Mouse (Mus musculus) 3T3-L1 (cell line): ENCODE data around the gene Por.

Source experiments
- DNase-seq: peaks from one replicate; pipeline ENCODE4 v3.0.0-alpha.2; 2015; ENCODE audit warnings: low read depth, low spot score

The Por gene

DNA sequence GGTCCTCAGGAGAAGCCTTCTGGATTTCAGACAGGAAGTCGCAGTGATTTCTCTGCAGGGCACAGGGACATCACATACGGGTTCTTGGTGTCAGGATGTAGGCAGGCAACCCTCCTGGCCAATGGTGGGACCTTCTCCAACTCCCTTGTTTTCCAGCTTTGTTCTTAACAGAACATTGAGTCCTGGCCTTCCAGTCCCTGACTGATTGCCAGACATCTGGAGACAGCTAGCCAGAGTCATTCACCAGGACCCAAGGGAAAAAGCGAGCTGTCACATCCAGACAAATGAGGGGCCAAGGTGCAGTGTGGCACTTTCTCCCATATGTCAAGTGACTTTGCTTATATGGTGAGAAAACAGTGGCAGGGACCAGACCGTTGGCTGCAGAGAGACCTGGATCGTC, 13.8 kb upstream of the Por start:
- DNase-seq: no peak

- DNase-seq: no peak
These were observed 12.7 kb upstream of the Por start for GRCm38 (mm10) chr5:135657128-135657527.

- DNase-seq: no peak
These were observed 12.0 kb upstream of the Por start for GRCm38 (mm10) chr5:135657703-135658373.

GRCm38 (mm10) chr5:135659956-135660355, 9.9 kb upstream of the Por start:
- no peak for DNase-seq

DNA sequence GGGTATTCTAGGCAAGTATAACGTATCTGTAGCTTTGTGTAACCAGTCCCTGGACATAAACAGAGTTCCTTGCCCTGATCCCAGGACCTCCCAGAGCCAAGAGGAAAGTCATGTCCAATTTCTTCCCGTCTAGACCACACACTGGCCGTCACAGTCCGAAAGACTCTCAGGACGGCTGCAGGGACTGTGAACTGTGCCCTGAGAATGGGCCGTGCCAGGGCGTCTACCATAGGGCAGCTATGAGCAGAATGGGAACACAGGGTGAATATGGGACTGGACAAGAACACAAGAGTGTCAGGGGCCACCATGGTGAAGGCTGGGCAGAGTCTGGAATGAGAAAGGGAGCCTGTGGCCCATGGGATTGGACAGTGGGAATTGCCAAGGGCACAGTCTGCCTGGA, 9.3 kb upstream of the Por start:
- no peak for DNase-seq

- DNase-seq: no peak
These were observed 2.9 kb upstream of the Por start for GRCm38 (mm10) chr5:135666890-135667289.

DNA sequence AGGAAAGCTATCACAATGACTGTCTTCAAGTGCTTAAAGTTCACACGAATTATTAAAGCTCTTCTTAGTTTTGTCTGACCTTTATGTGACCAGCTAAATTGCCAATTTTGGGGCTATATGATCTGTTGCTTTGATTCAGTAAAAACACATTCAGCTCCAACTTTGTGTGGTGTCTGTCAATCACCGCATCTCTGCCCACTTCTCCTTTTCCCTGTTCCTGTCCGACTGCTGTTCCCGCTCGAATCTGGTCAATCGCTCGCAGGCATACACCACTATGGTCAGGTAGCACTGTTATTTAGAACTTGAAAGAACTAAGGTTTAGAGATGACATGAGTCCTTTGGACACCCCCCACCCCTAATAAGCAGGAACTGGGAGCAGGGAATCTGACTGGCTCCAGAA, 1.8 kb upstream of the Por start:
- no peak for DNase-seq

DNA sequence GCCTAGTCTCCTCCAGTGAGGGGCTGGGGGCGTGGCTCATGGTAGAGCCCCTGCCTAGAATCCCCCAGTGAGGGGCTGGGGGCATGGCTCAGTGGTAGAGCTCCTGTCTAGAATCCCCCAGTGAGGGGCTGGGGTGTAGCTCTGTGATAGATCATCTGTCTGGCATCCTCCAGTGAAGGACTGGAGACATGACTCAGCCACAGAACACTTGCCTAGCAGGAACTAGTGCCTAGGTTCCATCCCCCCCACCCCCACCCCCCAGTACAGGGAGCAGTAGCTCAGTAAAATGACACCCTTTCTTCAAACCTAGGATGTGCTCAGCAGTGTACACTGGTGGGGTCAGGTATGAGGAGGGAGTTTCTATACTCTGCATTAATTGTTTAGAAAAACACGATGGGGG, 1.0 kb downstream of the Por start:
- DNase-seq: peak; percentile 70

GRCm38 (mm10) chr5:135672509-135672908, 2.7 kb downstream of the Por start:
- DNase-seq: no peak

DNA sequence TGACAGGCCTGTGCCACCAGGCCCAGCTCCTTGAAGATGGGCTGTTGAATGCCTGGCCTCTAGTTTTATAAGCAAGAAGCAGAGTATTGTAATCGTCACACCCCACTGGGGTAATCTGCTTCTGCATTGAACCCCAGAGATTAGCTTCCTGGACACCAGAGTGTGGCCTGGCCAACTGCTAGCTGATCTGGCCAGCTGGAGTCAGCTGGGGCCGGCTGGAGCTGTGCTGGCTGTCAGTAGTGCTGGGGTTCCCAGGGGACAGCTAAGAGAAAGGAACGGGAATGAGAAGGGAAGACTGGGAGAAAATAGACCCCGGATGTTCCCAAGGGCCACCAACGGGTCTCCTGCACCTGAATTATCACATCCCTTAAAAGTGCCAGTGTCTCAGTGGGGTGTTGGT, 3.1 kb downstream of the Por start:
- DNase-seq: no peak

DNA sequence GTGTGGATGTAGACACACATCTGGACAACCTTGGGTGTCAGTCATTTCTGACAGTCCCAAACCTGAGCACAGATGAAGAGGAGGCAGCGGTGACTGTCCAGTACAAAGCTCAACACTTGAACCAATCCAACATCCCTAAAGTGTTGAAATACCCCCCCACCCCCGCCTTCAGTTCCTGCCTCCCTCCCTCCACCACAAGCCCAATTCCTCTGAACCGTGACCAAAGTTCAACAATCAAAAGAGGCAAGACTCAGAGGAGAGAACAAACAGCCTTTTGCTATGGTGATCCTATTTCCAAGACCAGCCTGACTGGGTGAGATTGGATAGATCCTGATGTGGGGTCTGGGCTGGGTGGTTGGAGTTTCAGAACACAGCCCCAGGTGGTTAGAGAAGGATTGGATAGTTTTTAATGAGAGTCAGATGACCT, 4.5 kb downstream of the Por start:
- DNase-seq: no peak

GRCm38 (mm10) chr5:135674821-135675220, 5.0 kb downstream of the Por start:
- DNase-seq: no peak

GRCm38 (mm10) chr5:135676696-135677095, 6.9 kb downstream of the Por start:
- DNase-seq: no peak

GRCm38 (mm10) chr5:135677251-135677650, 7.4 kb downstream of the Por start:
- DNase-seq: no peak

DNA sequence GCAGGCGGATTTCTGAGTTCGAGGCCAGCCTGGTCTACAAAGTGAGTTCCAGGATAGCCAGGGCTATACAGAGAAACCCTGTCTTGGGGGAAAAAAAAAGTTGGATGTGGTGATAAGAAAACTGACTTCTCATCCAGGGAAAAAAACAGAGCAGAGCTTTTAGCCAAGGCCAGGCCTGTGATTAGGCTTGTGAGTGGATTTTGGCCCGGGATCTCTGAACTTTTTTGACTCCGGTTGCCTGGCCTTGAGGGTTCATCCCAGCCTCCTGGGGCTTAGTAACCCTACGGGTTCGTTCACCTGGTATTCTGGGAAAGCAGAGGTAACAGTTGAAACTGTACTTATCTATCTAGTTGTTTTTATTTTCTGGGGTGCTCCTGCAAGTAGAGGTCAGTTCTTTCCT, 8.6 kb downstream of the Por start:
- no peak for DNase-seq

DNA sequence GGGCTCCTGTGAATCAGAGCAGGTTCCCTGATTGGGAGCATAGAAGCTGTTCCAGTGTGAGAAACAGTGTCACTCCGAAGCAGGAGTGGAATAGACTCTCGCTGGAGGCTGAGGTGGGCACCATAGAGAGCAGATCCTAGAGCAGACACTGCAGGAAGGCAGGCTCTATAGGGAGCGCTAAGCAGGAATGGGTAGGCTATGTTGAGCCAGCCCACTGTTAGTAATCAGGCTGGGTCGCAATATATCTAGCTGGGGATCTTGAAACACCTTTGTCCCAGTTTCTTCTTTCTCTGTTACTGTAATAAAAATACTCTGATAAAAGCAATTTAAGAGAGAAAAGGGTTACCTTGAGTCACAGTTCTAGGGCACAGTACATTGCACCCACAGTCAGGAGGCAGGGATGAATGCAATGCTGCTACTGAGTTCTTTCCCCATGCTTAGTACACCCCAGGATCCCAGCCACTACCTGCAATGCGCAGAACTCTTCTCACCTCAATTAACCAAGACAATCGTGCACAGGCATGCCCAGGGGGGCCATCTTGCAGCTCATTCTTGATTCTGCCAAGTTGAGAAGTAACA, 11.2 kb downstream of the Por start:
- DNase-seq: no peak

DNA sequence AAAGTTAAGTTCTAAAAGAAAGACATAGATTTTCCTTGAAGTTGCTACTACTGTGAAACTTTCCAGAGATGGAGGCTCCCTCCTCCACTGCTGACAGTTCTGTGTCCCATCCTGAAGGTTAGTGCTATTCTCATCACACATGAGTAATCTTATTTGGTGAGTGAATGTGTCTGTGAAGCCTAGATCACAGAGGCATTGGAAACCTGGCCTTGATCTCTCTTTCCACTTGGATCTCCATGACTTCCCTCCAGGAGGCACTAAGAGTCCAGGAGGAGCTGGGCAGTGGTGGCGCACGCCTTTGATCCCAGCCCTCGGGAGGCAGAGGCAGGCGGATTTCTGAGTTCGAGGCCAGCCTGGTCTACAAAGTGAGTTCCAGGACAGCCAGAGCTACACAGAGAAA, 12.2 kb downstream of the Por start:
- DNase-seq: no peak

GRCm38 (mm10) chr5:135682942-135683570, 13.2 kb downstream of the Por start:
- no peak for DNase-seq

DNA sequence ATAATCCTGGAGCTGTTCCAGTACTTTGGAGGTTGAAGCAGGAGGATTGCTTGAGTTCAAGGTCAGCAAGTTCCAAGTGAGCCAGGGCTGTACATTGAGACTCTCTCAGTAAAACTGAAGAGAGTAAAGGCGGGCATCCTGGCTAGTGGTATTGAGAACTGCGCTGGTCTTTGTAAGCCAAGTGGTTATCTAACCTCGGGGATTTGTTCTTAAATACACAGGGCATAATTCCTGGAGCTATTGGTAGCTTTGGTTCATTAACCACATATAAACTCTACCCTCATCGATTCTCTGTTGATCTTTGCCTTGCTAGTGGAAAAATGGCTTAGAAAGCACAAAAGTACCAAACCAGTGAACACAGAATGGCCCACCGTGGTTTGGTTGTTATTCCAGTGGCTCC, 20.6 kb downstream of the Por start:
- DNase-seq: no peak

DNA sequence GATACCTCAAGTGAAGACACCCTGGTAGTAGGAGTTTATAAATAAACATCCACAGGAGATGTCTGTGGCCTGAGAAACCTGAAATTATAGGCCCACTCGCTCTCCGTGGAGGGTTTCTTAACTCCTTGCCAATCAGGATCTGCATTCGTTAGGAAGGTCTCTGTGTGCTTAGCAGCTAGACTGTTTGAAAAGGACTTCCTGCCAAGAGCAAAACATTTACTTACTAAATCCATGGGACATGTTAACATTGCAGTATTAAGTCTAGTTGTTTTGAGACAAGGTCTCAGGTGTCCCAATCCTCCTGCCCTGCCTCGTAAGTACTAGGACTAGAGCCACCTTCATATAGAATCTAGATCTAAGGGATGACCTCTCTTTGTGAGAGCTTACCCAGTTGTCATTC, 21.4 kb downstream of the Por start:
- DNase-seq: no peak

DNA sequence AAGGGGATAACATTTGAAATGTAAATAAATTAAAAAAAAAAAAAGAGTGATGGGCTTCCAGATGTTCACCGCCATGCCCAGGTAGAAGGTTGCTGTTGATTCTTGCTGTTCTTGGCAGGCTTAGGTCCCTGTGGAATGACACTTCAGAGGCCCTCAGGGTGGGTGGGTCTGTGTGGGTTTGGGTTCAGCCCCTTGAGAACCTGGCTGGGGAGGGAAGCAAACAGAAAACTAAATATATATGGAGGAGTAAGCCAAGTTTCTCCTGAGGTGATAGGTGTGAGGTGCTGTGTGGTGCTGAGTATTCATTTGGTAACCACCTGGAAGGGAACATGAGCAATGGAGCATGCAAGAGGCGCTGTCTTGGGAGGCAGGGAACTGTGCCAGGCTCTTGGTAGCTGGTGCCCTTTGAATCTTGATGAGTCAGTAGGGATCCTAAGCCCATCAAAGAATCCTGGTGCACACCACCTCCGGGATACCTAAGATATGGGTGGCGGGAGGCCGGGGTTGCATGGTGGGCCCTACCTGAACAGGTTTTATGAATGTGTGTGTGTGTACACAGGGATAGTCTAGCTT, 23.5 kb downstream of the Por start:
- peak; percentile 35 for DNase-seq

GRCm38 (mm10) chr5:135695277-135695721, 25.5 kb downstream of the Por start:
- DNase-seq: no peak

- no peak for DNase-seq
These were observed 27.9 kb downstream of the Por start for GRCm38 (mm10) chr5:135697711-135698111.
